Mouse (Mus musculus): ENCODE results near the gene Scin. TPM values are rescaled to one million over a fixed set of nuclear protein-coding genes. Genes with fewer than 3 reads are reported as not detected.

The Scin gene
- total and polyA plus RNA-seq, 3 experiments, result 0.84 to 2.1 (median 1.1) TPM

GRCm38 (mm10) chr12:40164621-40165020 is 30.6 kb upstream of the Scin start:
- intact Hi-C loops (cut with DNase I), result loop anchor here (1.0 kb wide), 2 partner anchors 82 to 654 kb away; no protein-coding TSS in a partner anchor
- Histone ChIP-seq H3K27ac (no peak overlapping the region), H3K4me1 (ENCODE audit: control insufficient read depth, insufficient read depth, low read length) (no peaks in the 10 kb centered on the region), H3K9ac (ENCODE audit: low read depth, low read length) (no peak overlapping the region), H3K36me3 (ENCODE audit: control insufficient read depth, insufficient read depth, low read length) (no peaks in the 10 kb centered on the region), H3K27me3 (ENCODE audit: control insufficient read depth, insufficient read depth, low read length) (no peaks in the 10 kb centered on the region), H3K79me2 (replicated peaks; ENCODE audit: control insufficient read depth, insufficient read depth, low read length) (no peaks in the 10 kb centered on the region), H3K4me3 (no peak overlapping the region)
- 2% methylated on average over 2 of the region's 2 CpGs for WGBS
- TF ChIP-seq POLR2A (IDR thresholded peaks at IDR 0.05; ENCODE audit: insufficient read depth, low read depth, low read length) (no peak), EP300 (IDR thresholded peaks at IDR 0.05; ENCODE audit: insufficient read depth, low read depth, low read length) (no peak), CTCF (IDR thresholded peaks at IDR 0.05) (peak; percentile 84)
- no peak for DNase-seq

GRCm38 (mm10) chr12:40160777-40161176 is 26.7 kb upstream of the Scin start:
- H3K36me3 ChIP-seq (ENCODE audit: control insufficient read depth, insufficient read depth, low read length), result no peaks in the 10 kb centered on the region
- no peaks in the 10 kb centered on the region for H3K4me1 ChIP-seq (ENCODE audit: control insufficient read depth, insufficient read depth, low read length)
- intact Hi-C loops (cut with DNase I), result no loop called here
- no peak overlapping the region for H3K4me3 ChIP-seq
- no peak for DNase-seq
- H3K79me2 ChIP-seq (replicated peaks; ENCODE audit: control insufficient read depth, insufficient read depth, low read length), result no peaks in the 10 kb centered on the region
- WGBS, result 85% methylated on average over 2 of the region's 2 CpGs
- H3K27ac ChIP-seq, result no peak overlapping the region
- no peak for TF ChIP-seq CTCF (IDR thresholded peaks at IDR 0.05)
- TF ChIP-seq EP300 (IDR thresholded peaks at IDR 0.05; ENCODE audit: insufficient read depth, low read depth, low read length), result no peak
- TF ChIP-seq POLR2A (IDR thresholded peaks at IDR 0.05; ENCODE audit: insufficient read depth, low read depth, low read length), result no peak
- no peak overlapping the region for H3K9ac ChIP-seq (ENCODE audit: low read depth, low read length)
- H3K27me3 ChIP-seq (ENCODE audit: control insufficient read depth, insufficient read depth, low read length), result no peaks in the 10 kb centered on the region

- WGBS, result 82% methylated on average over 6 of the region's 6 CpGs
- Histone ChIP-seq H3K36me3 (ENCODE audit: control insufficient read depth, insufficient read depth, low read length) (no peaks in the 10 kb centered on the region), H3K27me3 (ENCODE audit: control insufficient read depth, insufficient read depth, low read length) (no peaks in the 10 kb centered on the region), H3K4me1 (ENCODE audit: control insufficient read depth, insufficient read depth, low read length) (peaks cover 1% of the 10 kb centered on the region; the same call in 1 of the 2 replicates), H3K27ac (no peak overlapping the region), H3K79me2 (replicated peaks; ENCODE audit: control insufficient read depth, insufficient read depth, low read length) (no peaks in the 10 kb centered on the region), H3K9ac (ENCODE audit: low read depth, low read length) (no peak overlapping the region), H3K4me3 (no peak overlapping the region)
- no peak for DNase-seq
- TF ChIP-seq EP300 (IDR thresholded peaks at IDR 0.05; ENCODE audit: insufficient read depth, low read depth, low read length) (no peak), POLR2A (IDR thresholded peaks at IDR 0.05; ENCODE audit: insufficient read depth, low read depth, low read length) (no peak), CTCF (IDR thresholded peaks at IDR 0.05) (no peak)
- intact Hi-C loops (cut with DNase I), result no loop called here
Observed at GRCm38 (mm10) chr12:40154188-40154587, 20.2 kb upstream of the Scin start.

GRCm38 (mm10) chr12:40152353-40153069 is 18.5 kb upstream of the Scin start:
- peaks cover 1% of the 10 kb centered on the region; the same call in 1 of the 2 replicates for H3K4me1 ChIP-seq (ENCODE audit: control insufficient read depth, insufficient read depth, low read length)
- H3K27me3 ChIP-seq (ENCODE audit: control insufficient read depth, insufficient read depth, low read length), result no peaks in the 10 kb centered on the region
- TF ChIP-seq EP300 (IDR thresholded peaks at IDR 0.05; ENCODE audit: insufficient read depth, low read depth, low read length) (no peak), CTCF (IDR thresholded peaks at IDR 0.05) (no peak), POLR2A (IDR thresholded peaks at IDR 0.05; ENCODE audit: insufficient read depth, low read depth, low read length) (no peak)
- intact Hi-C loops (cut with DNase I), result no loop called here
- no peaks in the 10 kb centered on the region for H3K79me2 ChIP-seq (replicated peaks; ENCODE audit: control insufficient read depth, insufficient read depth, low read length)
- no peak overlapping the region for H3K27ac ChIP-seq
- H3K9ac ChIP-seq (ENCODE audit: low read depth, low read length), result no peak overlapping the region
- no peak for DNase-seq
- 49% methylated on average over 8 of the region's 8 CpGs for WGBS
- H3K36me3 ChIP-seq (ENCODE audit: control insufficient read depth, insufficient read depth, low read length), result no peaks in the 10 kb centered on the region
- no peak overlapping the region for H3K4me3 ChIP-seq

GRCm38 (mm10) chr12:40147319-40147718 is 13.3 kb upstream of the Scin start:
- H3K27me3 ChIP-seq (ENCODE audit: control insufficient read depth, insufficient read depth, low read length), result no peaks in the 10 kb centered on the region
- no peaks in the 10 kb centered on the region for H3K36me3 ChIP-seq (ENCODE audit: control insufficient read depth, insufficient read depth, low read length)
- H3K79me2 ChIP-seq (replicated peaks; ENCODE audit: control insufficient read depth, insufficient read depth, low read length), result no peaks in the 10 kb centered on the region
- no peak overlapping the region for H3K27ac ChIP-seq
- TF ChIP-seq EP300 (IDR thresholded peaks at IDR 0.05; ENCODE audit: insufficient read depth, low read depth, low read length) (no peak), CTCF (IDR thresholded peaks at IDR 0.05) (no peak)
- intact Hi-C loops (cut with DNase I), result no loop called here
- H3K4me3 ChIP-seq, result no peak overlapping the region
- DNase-seq, result no peak
- 33% methylated on average over 4 of the region's 4 CpGs for WGBS
- H3K4me1 ChIP-seq (ENCODE audit: control insufficient read depth, insufficient read depth, low read length), result no peaks in the 10 kb centered on the region
- H3K9ac ChIP-seq (ENCODE audit: low read depth, low read length), result no peak overlapping the region

GRCm38 (mm10) chr12:40146510-40146909 is 12.5 kb upstream of the Scin start:
- Histone ChIP-seq H3K27ac (no peak overlapping the region), H3K27me3 (ENCODE audit: control insufficient read depth, insufficient read depth, low read length) (no peaks in the 10 kb centered on the region), H3K36me3 (ENCODE audit: control insufficient read depth, insufficient read depth, low read length) (no peaks in the 10 kb centered on the region), H3K9ac (ENCODE audit: low read depth, low read length) (no peak overlapping the region), H3K79me2 (replicated peaks; ENCODE audit: control insufficient read depth, insufficient read depth, low read length) (no peaks in the 10 kb centered on the region), H3K4me3 (no peak overlapping the region), H3K4me1 (ENCODE audit: control insufficient read depth, insufficient read depth, low read length) (no peaks in the 10 kb centered on the region)
- no peak for DNase-seq
- intact Hi-C loops (cut with DNase I), result no loop called here
- no peak for TF ChIP-seq CTCF (IDR thresholded peaks at IDR 0.05)
- TF ChIP-seq POLR2A (IDR thresholded peaks at IDR 0.05; ENCODE audit: insufficient read depth, low read depth, low read length), result no peak
- 60% methylated on average over 5 of the region's 5 CpGs for WGBS

Data from heart, adult 2 months (tissue).